ENCODE assay signal across 20 mouse cellular contexts in genomic region chr1:18758347-18759129, GRCm38 (mm10).
DNase-seq lines count a peak whose midpoint lies in the region; ATAC-seq and TF ChIP-seq lines count a peak whose summit lies in the region.
"Had no signal": no experiment of that assay in that cellular context is flagged by ENCODE, and none has a peak within 500 bp of the region (broad histone marks: within the 10 kb centered on the region; RNA-seq: fewer than 3 reads in every experiment).

No protein-coding gene starts in this region.

- TF ChIP-seq CTCF in brain, embryonic 14.5 days (IDR thresholded peaks at IDR 0.05; ENCODE audit: borderline replicate concordance, extremely low read depth, insufficient read depth, insufficient read length) = no peak

- no peak for TF ChIP-seq POLR2A in brain, embryonic 14.5 days (IDR thresholded peaks at IDR 0.05; ENCODE audit: borderline replicate concordance, extremely low read depth, insufficient read depth, insufficient read length, poor library complexity, severe bottlenecking)

- peak; percentile 70 for DNase-seq in brain, embryonic 14.5 days (ENCODE audit: low read depth)
- DNase-seq in forebrain, embryonic 14.5 days (ENCODE audit: low spot score) = peak; percentile 46
- DNase-seq in gastrocnemius, postnatal 4 days (ENCODE audit: low spot score in 2 of 2) = no peak
- DNase-seq: cerebellum, adult 11 months; cerebellum, postnatal 25 days; gastrocnemius, postnatal 36 days; heart, postnatal 14 days; kidney, postnatal 10 days; right cerebral cortex, postnatal 25 days; thymus, postnatal 25 days had no signal

- WGBS in forebrain, embryonic 14.5 days = 63% methylated on average over 3 of the region's 3 CpGs
- 38% methylated on average over 3 of the region's 3 CpGs for WGBS in hindbrain, embryonic 16.5 days
- 56% methylated on average over 3 of the region's 3 CpGs for WGBS in neural tube, embryonic 13.5 days
- WGBS in heart, embryonic 11.5 days (ENCODE audit: insufficient replicate concordance) = 75% methylated on average over 3 of the region's 3 CpGs

- H3K4me2 ChIP-seq in forebrain, embryonic 14.5 days (ENCODE audit: low read length) = no peak overlapping the region
- no peak overlapping the region for H3K4me2 ChIP-seq in hindbrain, embryonic 16.5 days (ENCODE audit: low read length)
- no peak overlapping the region for H3K4me2 ChIP-seq in neural tube, embryonic 13.5 days
- H3K4me2 ChIP-seq in heart, embryonic 11.5 days = no peak overlapping the region
- H3K4me2 ChIP-seq: limb, embryonic 12.5 days had no signal

- H3K27me3 ChIP-seq in forebrain, embryonic 14.5 days (replicated peaks; ENCODE audit: control insufficient read depth, insufficient read depth, low read length) = no peaks in the 10 kb centered on the region
- H3K27me3 ChIP-seq in hindbrain, embryonic 16.5 days (replicated peaks; ENCODE audit: control insufficient read depth, insufficient read depth, low read length) = no peaks in the 10 kb centered on the region
- H3K27me3 ChIP-seq in neural tube, embryonic 13.5 days = no peaks in the 10 kb centered on the region
- H3K27me3 ChIP-seq in heart, embryonic 11.5 days (ENCODE audit: control insufficient read depth, insufficient read depth, low read length) = no peaks in the 10 kb centered on the region
- H3K27me3 ChIP-seq: limb, embryonic 12.5 days had no signal

- no peak overlapping the region for H3K4me3 ChIP-seq in forebrain, embryonic 14.5 days (ENCODE audit: low read depth, low read length)
- no peak overlapping the region for H3K4me3 ChIP-seq in hindbrain, embryonic 16.5 days (ENCODE audit: low read length)
- H3K4me3 ChIP-seq in neural tube, embryonic 13.5 days = no peak overlapping the region
- no peak overlapping the region for H3K4me3 ChIP-seq in heart, embryonic 11.5 days (ENCODE audit: low read depth, low read length)
- H3K4me3 ChIP-seq: erythroblast, embryonic 14.5 days; heart, embryonic 10.5 days; limb, embryonic 12.5 days; myocyte had no signal

- no peak overlapping the region for H3K27ac ChIP-seq in forebrain, embryonic 14.5 days (ENCODE audit: low read depth, low read length)
- no peak overlapping the region for H3K27ac ChIP-seq in hindbrain, embryonic 16.5 days (ENCODE audit: low read depth, low read length)
- H3K27ac ChIP-seq in neural tube, embryonic 13.5 days (replicated peaks) = no peak overlapping the region
- H3K27ac ChIP-seq in heart, embryonic 11.5 days (ENCODE audit: low read depth, low read length) = no peak overlapping the region
- H3K27ac ChIP-seq: heart, embryonic 10.5 days; limb, embryonic 12.5 days; liver, embryonic 14.5 days had no signal

- H3K9me3 ChIP-seq in forebrain, embryonic 14.5 days (replicated peaks; ENCODE audit: control insufficient read depth, low read length) = no peaks in the 10 kb centered on the region
- H3K9me3 ChIP-seq in hindbrain, embryonic 16.5 days (ENCODE audit: control insufficient read depth, low read length) = no peaks in the 10 kb centered on the region
- no peaks in the 10 kb centered on the region for H3K9me3 ChIP-seq in neural tube, embryonic 13.5 days
- H3K9me3 ChIP-seq in heart, embryonic 11.5 days (replicated peaks; ENCODE audit: control insufficient read depth, low read length) = no peaks in the 10 kb centered on the region
- H3K9me3 ChIP-seq: heart, embryonic 10.5 days; limb, embryonic 12.5 days had no signal

- no peaks in the 10 kb centered on the region for H3K4me1 ChIP-seq in forebrain, embryonic 14.5 days (ENCODE audit: control insufficient read depth, insufficient read depth, low read length)
- H3K4me1 ChIP-seq in hindbrain, embryonic 16.5 days (ENCODE audit: control insufficient read depth, insufficient read depth, low read depth, low read length) = no peaks in the 10 kb centered on the region
- H3K4me1 ChIP-seq in neural tube, embryonic 13.5 days (replicated peaks) = no peaks in the 10 kb centered on the region
- no peaks in the 10 kb centered on the region for H3K4me1 ChIP-seq in heart, embryonic 11.5 days (ENCODE audit: control insufficient read depth, insufficient read depth, low read length)
- H3K4me1 ChIP-seq: heart, embryonic 10.5 days; limb, embryonic 12.5 days had no signal

- H3K9ac ChIP-seq in forebrain, embryonic 14.5 days (ENCODE audit: low read length) = no peak overlapping the region
- H3K9ac ChIP-seq in hindbrain, embryonic 16.5 days (ENCODE audit: low read depth, low read length) = no peak overlapping the region
- H3K9ac ChIP-seq in neural tube, embryonic 13.5 days = no peak overlapping the region
- no peak overlapping the region for H3K9ac ChIP-seq in heart, embryonic 11.5 days (ENCODE audit: low read depth, low read length)
- H3K9ac ChIP-seq: limb, embryonic 12.5 days; liver, embryonic 14.5 days had no signal

- no peaks in the 10 kb centered on the region for H3K36me3 ChIP-seq in forebrain, embryonic 14.5 days (ENCODE audit: control insufficient read depth, insufficient read depth, low read length)
- no peaks in the 10 kb centered on the region for H3K36me3 ChIP-seq in hindbrain, embryonic 16.5 days (ENCODE audit: control insufficient read depth, insufficient read depth, low read length)
- no peaks in the 10 kb centered on the region for H3K36me3 ChIP-seq in neural tube, embryonic 13.5 days
- no peaks in the 10 kb centered on the region for H3K36me3 ChIP-seq in heart, embryonic 11.5 days (ENCODE audit: control insufficient read depth, insufficient read depth, low read length)
- H3K36me3 ChIP-seq: heart, embryonic 10.5 days; limb, embryonic 12.5 days had no signal

- ATAC-seq in forebrain, embryonic 14.5 days = peak; percentile 76; the same call in 1 of the 2 replicates
- peak; percentile 67 for ATAC-seq in hindbrain, embryonic 16.5 days
- ATAC-seq in neural tube, embryonic 13.5 days (ENCODE audit: low read depth) = peak; percentile 50; the same call in 1 of the 2 replicates
- no peak for ATAC-seq in heart, embryonic 11.5 days (replicated peaks; ENCODE audit: insufficient number of reproducible peaks, low FRiP score, low TSS enrichment)
- no peak for ATAC-seq in activated CD4-positive, CD25-positive, alpha-beta regulatory T cell, adult 4 months
- ATAC-seq: intestine, embryonic 16.5 days had no signal

Comparison
In these comparisons a context has a peak if more than half of its experiments do, and no peak if none do; other contexts are left out.
1. DNase-seq: peak in brain, embryonic 14.5 days (single experiment) and forebrain, embryonic 14.5 days (single experiment); none in gastrocnemius, postnatal 4 days (0 of 2).
2. ATAC-seq: peak in forebrain, embryonic 14.5 days (single experiment), hindbrain, embryonic 16.5 days (single experiment) and neural tube, embryonic 13.5 days (single experiment); none in heart, embryonic 11.5 days (single experiment) and activated CD4-positive, CD25-positive, alpha-beta regulatory T cell, adult 4 months (single experiment).